Mouse (Mus musculus) adrenal gland, postnatal 0 days (tissue): ENCODE data around the gene Pkhd1. TPM values are rescaled to one million over a fixed set of nuclear protein-coding genes. Genes with fewer than 3 reads are reported as not detected.

Source experiments
- polyA plus RNA-seq: library from polyadenylated mRNA; unstranded; fragments of >200 nt; fragmentation: Nextera tagmentation; extraction: Ambion mirVana; gene quantifications from 2 replicates; pipeline ENCODE4 v1.2.1, GENCODE M21; 2015

Pkhd1 gene
- polyA plus RNA-seq: 0.06 and 0.51 TPM in 2 replicates

GRCm38 (mm10) chr1:20617849-20618530 lies at the start of gene Pkhd1:
Gene Pkhd1, minus strand, starts transcription at chr1:20618064.

Other genes starting within 250 kb of the Pkhd1 start
- not detected in 2 replicates for gene Il17a, start 112.8 kb upstream of the Pkhd1 start, polyA plus RNA-seq
- gene Il17f, start 172.6 kb upstream of the Pkhd1 start, polyA plus RNA-seq: 0.17 and 0.20 TPM in 2 replicates
- gene Mcm3, start 202.2 kb upstream of the Pkhd1 start, polyA plus RNA-seq: 28.6 and 46.7 TPM in 2 replicates